Mouse (Mus musculus) embryo, embryonic 11.5 days (tissue): ENCODE results near the gene Ppt2.

Experiments used
- DNase-seq: peaks from one replicate; pipeline ENCODE4 v3.0.0-alpha.2; 2012; ENCODE audit warnings: low read depth, low spot score

Gene Ppt2

DNA sequence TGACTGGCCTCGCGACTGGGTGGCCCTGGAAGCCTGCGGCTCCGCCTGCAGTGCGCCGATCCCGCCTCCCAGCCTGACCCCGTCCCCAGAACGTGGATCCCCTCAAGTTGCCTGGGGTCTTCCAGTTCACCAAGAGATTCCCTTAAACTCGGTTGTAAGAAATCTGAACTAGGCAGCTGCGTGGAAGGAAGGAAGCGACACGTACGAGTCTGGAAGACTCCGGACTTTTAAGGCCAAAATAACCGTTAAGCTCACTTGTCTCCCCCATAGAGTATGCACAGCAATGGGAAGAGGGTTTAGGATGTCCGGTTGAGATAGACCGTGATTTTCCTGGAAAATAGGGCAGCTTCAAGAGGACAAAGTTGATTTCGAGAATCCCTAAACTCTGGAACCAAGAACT lies 40.5 kb downstream of the Ppt2 start:
- no peak for DNase-seq

GRCm38 (mm10) chr17:34587423-34587811 lies 40.9 kb downstream of the Ppt2 start:
- peak; percentile 92 for DNase-seq

- peak; percentile 84 for DNase-seq
These were observed 41.4 kb downstream of the Ppt2 start for GRCm38 (mm10) chr17:34586796-34587422.

DNA sequence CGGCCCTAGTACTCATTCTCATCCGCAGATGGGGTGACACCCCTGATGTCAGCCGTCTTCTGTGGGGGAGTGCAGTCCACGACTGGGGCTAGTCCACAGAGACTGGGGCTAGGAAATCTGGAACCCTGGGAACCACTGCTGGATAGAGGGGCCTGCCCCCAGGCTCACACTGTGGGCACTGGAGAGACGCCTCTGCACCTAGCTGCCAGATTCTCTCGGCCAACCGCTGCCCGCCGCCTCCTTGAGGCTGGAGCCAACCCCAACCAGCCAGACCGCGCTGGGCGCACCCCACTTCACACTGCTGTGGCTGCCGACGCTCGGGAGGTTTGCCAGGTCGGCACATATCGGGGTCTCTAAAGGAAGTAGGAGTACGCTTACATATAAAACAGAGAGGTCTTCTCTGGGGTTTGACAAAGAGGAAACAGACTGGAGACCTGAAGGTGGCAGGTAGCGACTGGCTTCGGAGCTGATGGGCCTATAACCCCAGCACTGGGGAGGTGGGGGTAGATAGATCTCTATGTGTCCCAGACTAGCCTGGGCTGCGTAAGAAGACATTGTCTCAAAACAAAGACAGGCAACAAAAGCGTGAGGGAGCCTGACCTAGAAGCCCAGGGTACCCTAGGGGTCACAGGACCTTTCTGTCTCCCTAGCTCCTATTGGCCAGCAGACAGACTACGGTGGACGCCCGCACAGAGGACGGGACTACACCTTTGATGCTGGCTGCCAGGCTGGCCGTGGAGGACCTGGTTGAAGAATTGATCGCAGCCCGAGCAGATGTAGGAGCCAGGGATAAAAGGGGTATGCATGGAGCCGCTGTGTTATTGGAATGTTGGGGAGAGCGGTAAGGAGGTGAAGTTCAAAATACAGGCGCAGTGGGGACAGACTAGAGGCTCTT lies 42.2 kb downstream of the Ppt2 start:
- no peak for DNase-seq

DNA sequence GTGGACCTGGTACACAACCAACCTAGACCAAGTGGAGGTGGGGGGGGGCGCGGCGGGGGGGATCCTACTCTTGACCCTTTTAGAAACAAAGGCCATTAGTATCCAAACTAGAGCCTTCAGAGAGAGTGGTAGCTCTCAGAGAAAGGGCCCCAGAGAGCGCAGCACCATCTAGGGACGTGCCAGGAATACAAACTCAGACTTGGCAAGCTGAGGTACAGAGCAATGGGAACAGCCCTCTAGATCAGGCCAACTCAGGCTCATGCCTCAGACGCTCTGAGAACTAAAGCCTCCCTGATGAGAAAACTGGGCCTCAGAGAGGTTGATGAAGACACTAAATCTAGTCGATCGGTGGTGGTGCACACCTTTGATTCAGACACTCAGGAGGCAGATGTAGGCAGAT lies 43.2 kb downstream of the Ppt2 start:
- no peak for DNase-seq

DNA sequence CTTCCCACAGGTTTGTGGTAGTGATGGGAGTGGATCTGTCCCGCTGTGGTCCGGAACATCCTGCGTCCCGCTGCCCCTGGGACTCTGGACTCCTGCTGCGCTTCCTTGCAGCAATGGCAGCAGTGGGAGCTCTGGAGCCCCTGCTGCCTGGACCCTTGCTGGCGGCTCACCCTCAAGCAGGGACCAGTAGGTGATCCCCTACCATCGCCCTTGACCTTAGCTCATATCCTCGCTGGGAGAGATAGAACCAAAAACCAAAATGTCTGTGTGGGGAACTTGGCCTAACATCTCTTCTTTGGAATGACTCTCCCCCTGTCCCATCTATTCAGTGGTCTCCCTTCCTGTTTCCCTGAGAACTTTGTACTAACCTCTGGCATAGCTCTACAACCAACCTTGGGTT lies 44.5 kb downstream of the Ppt2 start:
- no peak for DNase-seq

DNA sequence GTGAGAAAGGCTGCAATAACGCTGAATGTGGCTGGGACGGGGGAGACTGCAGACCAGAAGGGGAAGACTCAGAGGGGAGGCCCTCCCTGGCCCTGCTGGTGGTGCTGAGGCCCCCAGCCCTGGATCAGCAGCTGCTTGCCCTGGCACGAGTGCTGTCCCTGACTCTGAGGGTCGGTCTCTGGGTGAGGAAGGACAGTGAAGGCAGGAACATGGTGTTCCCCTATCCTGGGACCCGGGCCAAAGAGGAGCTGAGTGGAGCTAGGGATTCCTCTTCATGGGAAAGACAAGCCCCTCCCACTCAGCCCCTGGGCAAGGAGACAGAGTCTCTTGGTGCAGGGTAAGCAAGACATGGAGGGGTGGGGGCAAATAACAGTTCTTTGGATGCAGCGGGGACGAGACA lies 44.9 kb downstream of the Ppt2 start:
- DNase-seq, result no peak

DNA sequence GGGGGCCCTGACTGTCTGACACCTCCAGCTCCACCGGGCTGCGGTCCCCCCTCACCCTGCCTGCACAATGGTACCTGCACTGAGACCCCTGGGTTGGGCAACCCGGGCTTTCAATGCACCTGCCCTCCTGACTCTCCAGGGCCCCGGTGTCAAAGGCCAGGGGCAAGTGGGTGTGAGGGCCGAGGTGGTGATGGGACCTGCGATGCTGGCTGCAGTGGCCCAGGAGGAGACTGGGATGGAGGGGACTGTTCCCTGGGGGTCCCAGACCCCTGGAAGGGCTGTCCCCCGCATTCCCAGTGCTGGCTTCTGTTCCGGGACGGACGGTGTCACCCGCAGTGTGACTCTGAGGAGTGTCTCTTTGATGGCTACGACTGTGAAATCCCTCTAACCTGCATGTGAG lies 45.8 kb downstream of the Ppt2 start:
- no peak for DNase-seq

GRCm38 (mm10) chr17:34578070-34578469 lies 50.2 kb downstream of the Ppt2 start:
- DNase-seq, result no peak

GRCm38 (mm10) chr17:34576577-34576976 lies 51.7 kb downstream of the Ppt2 start:
- no peak for DNase-seq

GRCm38 (mm10) chr17:34572361-34572760 lies 55.9 kb downstream of the Ppt2 start:
- DNase-seq, result no peak

GRCm38 (mm10) chr17:34571875-34572274 lies 56.4 kb downstream of the Ppt2 start:
- no peak for DNase-seq

- no peak for DNase-seq
These were observed 58.4 kb downstream of the Ppt2 start for GRCm38 (mm10) chr17:34569919-34570318.

DNA sequence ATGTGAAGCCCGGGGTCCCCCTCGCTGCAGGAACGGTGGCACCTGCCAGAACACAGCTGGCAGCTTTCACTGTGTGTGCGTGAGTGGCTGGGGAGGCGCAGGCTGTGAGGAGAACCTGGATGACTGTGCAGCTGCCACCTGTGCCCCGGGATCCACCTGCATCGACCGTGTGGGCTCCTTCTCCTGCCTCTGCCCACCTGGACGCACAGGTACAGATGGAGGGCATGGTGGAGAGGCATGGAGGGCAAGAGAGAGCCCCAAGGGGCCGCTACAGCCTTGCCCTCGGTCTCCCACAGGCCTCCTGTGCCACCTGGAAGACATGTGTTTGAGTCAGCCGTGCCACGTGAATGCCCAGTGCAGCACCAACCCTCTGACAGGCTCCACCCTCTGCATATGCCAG lies 59.9 kb downstream of the Ppt2 start:
- DNase-seq, result no peak

DNA sequence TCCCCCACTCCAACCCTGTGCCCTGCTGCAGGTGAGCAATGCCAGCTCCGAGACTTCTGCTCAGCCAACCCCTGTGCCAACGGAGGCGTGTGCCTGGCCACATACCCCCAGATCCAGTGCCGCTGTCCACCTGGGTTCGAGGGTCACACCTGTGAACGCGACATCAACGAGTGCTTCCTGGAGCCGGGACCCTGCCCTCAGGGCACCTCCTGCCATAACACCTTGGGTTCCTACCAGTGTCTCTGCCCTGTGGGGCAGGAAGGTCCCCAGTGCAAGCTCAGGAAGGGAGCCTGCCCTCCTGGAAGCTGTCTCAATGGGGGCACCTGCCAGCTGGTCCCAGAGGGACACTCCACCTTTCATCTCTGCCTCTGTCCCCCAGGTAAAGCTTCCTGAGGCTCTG lies 61.0 kb downstream of the Ppt2 start:
- DNase-seq, result no peak
